Mouse (Mus musculus) ES-Bruce4 (cell line): ENCODE results near the gene Oprm1. TPM values are rescaled to one million over a fixed set of nuclear protein-coding genes. Genes with fewer than 3 reads are reported as not detected.

Experiments
- H3K27ac ChIP-seq: 2 replicates; pipeline ENCODE4 v1.5.1; 2012; ENCODE audit warnings: low read length, inconsistent platforms; ENCODE audit not compliant: insufficient read depth
- H3K27me3 ChIP-seq: 2 replicates; pipeline ENCODE4 v1.6.1; 2012; ENCODE audit warnings: mild to moderate bottlenecking, low read length, inconsistent platforms; ENCODE audit not compliant: control insufficient read depth, poor library complexity, insufficient read depth, severe bottlenecking
- H3K36me3 ChIP-seq: 2 replicates; pipeline ENCODE4 v1.6.1; 2012; ENCODE audit warnings: inconsistent platforms, mild to moderate bottlenecking, low read length, moderate library complexity; ENCODE audit not compliant: control insufficient read depth, poor library complexity, insufficient read depth, severe bottlenecking
- H3K4me1 ChIP-seq: one replicate; pipeline ENCODE4 v1.8.1; 2011; ENCODE audit warnings: low read length; ENCODE audit not compliant: control insufficient read depth, insufficient read depth
- H3K4me3 ChIP-seq: 2 replicates; pipeline ENCODE4 v1.5.1; 2011; ENCODE audit warnings: low read depth, mild to moderate bottlenecking, low read length
- H3K9ac ChIP-seq: 2 replicates; pipeline ENCODE4 v1.6.1; 2012; ENCODE audit warnings: low read depth, mild to moderate bottlenecking, inconsistent platforms; ENCODE audit not compliant: poor library complexity, severe bottlenecking
- H3K9me3 ChIP-seq: replicated peaks from 2 replicates; pipeline ENCODE4 v1.6.1; 2012; ENCODE audit warnings: mild to moderate bottlenecking, low read length, inconsistent platforms; ENCODE audit not compliant: control insufficient read depth, poor library complexity, insufficient read depth, severe bottlenecking
- CTCF ChIP-seq: IDR thresholded peaks from one replicate; pipeline ENCODE4 v1.8.1; 2011; ENCODE audit warnings: low read depth, low read length
- EP300 ChIP-seq: IDR thresholded peaks from 2 replicates; pipeline ENCODE4 v1.6.1; 2011; ENCODE audit warnings: low read depth, low read length; ENCODE audit not compliant: insufficient read depth
- POLR2A ChIP-seq: IDR thresholded peaks from one replicate; pipeline ENCODE4 v1.8.1; 2011; ENCODE audit warnings: low read length; ENCODE audit not compliant: insufficient read depth
- polyA plus RNA-seq: library from polyadenylated mRNA; stranded (reverse); fragments of >200 nt; gene quantifications from 2 replicates; pipeline ENCODE4 v1.2.4, GENCODE M21; 2011; ENCODE audit warnings: low read depth; ENCODE audit not compliant: missing spikeins, insufficient read depth, insufficient read length

Oprm1 gene
- polyA plus RNA-seq, 1 experiment, result not detected

DNA sequence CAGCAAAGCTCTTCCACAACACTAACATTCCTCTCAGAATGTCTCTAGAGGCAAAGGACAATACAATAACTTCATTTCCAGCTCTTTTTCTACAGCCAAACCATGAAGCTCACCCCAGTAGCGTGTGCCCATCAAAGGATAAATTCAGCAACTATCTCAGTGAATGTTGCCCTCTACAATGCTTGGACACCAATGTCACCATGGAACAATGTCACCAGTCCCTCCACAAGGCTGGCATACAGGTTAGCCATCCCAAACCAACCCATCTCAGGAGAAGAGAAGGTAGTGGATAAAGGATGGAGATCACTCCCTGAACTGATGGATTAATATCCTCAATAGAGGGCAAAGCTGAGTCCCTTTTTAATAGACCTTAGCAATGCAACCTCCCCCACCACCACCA lies 220.4 kb downstream of the Oprm1 start:
- no peaks in the 10 kb centered on the region for H3K27me3 ChIP-seq
- H3K9me3 ChIP-seq, result no peaks in the 10 kb centered on the region
- H3K4me3 ChIP-seq, result no peak overlapping the region
- H3K4me1 ChIP-seq, result no peaks in the 10 kb centered on the region
- H3K9ac ChIP-seq, result no peak overlapping the region
- no peak overlapping the region for H3K27ac ChIP-seq
- no peaks in the 10 kb centered on the region for H3K36me3 ChIP-seq
- TF ChIP-seq POLR2A (no peak), EP300 (no peak), CTCF (no peak)

DNA sequence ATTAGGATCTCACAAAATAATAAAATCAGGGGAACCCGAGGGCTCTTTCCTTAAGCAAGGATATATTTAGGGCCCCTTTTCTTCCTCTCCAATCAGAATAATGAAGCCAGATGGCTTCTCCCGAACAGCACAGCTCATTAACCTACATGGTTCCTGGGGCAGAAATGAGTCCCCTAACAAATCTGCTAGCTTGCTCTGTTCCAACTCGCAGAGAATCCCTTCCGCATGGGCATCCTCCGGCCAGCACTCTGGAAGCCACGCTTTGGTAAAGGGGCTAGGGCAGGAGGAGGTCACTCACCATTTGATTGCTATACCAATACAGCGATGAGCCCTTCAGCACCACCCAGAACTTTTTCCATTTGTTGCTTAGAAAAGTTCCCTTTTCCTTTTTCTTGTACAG lies 220.9 kb downstream of the Oprm1 start:
- no peaks in the 10 kb centered on the region for H3K4me1 ChIP-seq
- TF ChIP-seq EP300 (no peak), CTCF (no peak), POLR2A (no peak)
- no peak overlapping the region for H3K4me3 ChIP-seq
- no peaks in the 10 kb centered on the region for H3K27me3 ChIP-seq
- no peaks in the 10 kb centered on the region for H3K36me3 ChIP-seq
- no peak overlapping the region for H3K27ac ChIP-seq
- H3K9me3 ChIP-seq, result no peaks in the 10 kb centered on the region
- no peak overlapping the region for H3K9ac ChIP-seq

DNA sequence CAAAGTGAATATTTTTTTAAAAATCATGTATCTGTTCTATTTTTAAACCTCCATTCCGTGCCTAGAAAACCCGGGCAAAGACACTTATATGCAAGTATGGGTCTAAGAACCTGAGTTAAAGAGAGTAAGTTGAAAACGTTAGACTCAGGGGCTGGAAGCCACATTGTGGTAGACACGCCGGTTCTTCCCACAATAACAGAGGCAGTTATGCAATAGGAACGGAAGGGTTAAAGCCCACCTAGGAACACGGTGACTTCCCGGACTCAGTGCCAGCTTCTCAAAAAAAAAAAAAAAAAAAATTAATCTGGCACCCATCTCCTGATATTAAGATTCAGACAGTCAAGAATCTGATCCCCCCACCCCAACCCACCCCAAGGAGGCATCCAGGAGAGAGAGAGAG lies 221.5 kb downstream of the Oprm1 start:
- Histone ChIP-seq H3K9me3 (no peaks in the 10 kb centered on the region), H3K36me3 (no peaks in the 10 kb centered on the region), H3K27ac (no peak overlapping the region), H3K4me3 (no peak overlapping the region), H3K27me3 (no peaks in the 10 kb centered on the region), H3K4me1 (no peaks in the 10 kb centered on the region), H3K9ac (no peak overlapping the region)
- no peak for TF ChIP-seq EP300
- no peak for TF ChIP-seq POLR2A
- TF ChIP-seq CTCF, result no peak

DNA sequence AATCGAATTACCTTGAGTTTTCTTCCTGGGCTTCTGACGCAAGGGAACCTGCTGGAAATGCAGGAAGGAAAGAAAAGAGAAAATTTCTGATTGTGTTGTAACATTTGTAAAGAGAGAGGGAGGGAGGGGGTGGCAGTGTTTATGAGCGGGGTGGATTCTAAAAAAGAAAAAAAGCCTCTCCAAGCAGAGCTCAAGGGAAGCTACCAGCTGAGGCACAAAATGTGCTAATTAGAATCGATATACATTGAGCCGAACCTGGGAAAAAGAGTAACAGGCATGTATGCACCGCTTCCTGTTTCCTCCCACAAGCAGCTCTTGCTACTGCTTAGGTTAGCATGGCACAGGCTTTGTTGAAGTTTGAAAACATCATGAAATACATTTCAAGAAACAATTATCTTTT lies 221.9 kb downstream of the Oprm1 start:
- TF ChIP-seq EP300 (no peak), CTCF (no peak), POLR2A (no peak)
- Histone ChIP-seq H3K27me3 (no peaks in the 10 kb centered on the region), H3K36me3 (no peaks in the 10 kb centered on the region), H3K27ac (no peak overlapping the region), H3K4me3 (no peak overlapping the region), H3K9me3 (no peaks in the 10 kb centered on the region), H3K4me1 (no peaks in the 10 kb centered on the region), H3K9ac (no peak overlapping the region)

- H3K36me3 ChIP-seq, result no peaks in the 10 kb centered on the region
- TF ChIP-seq CTCF (no peak), EP300 (no peak), POLR2A (no peak)
- H3K27ac ChIP-seq, result no peak overlapping the region
- H3K4me3 ChIP-seq, result no peak overlapping the region
- H3K4me1 ChIP-seq, result no peaks in the 10 kb centered on the region
- no peaks in the 10 kb centered on the region for H3K9me3 ChIP-seq
- no peak overlapping the region for H3K9ac ChIP-seq
- no peaks in the 10 kb centered on the region for H3K27me3 ChIP-seq
Observed at GRCm38 (mm10) chr10:6982751-6983151, 224.4 kb downstream of the Oprm1 start.

GRCm38 (mm10) chr10:6983431-6983830 lies 225.1 kb downstream of the Oprm1 start:
- no peaks in the 10 kb centered on the region for H3K9me3 ChIP-seq
- no peaks in the 10 kb centered on the region for H3K27me3 ChIP-seq
- TF ChIP-seq CTCF, result no peak
- TF ChIP-seq EP300, result no peak
- TF ChIP-seq POLR2A, result no peak
- H3K36me3 ChIP-seq, result no peaks in the 10 kb centered on the region
- H3K4me1 ChIP-seq, result no peaks in the 10 kb centered on the region
- H3K4me3 ChIP-seq, result no peak overlapping the region
- H3K27ac ChIP-seq, result no peak overlapping the region
- no peak overlapping the region for H3K9ac ChIP-seq
